Mouse (Mus musculus) cerebellum, postnatal 14 days (tissue): ENCODE data around the gene Itga9.

Source experiments
- DNase-seq, 2 experiments: peaks; one replicate each; pipeline ENCODE4 v3.0.0; 2021; ENCODE audit warnings: mixed read lengths in 2 of 2

Gene Itga9

DNA sequence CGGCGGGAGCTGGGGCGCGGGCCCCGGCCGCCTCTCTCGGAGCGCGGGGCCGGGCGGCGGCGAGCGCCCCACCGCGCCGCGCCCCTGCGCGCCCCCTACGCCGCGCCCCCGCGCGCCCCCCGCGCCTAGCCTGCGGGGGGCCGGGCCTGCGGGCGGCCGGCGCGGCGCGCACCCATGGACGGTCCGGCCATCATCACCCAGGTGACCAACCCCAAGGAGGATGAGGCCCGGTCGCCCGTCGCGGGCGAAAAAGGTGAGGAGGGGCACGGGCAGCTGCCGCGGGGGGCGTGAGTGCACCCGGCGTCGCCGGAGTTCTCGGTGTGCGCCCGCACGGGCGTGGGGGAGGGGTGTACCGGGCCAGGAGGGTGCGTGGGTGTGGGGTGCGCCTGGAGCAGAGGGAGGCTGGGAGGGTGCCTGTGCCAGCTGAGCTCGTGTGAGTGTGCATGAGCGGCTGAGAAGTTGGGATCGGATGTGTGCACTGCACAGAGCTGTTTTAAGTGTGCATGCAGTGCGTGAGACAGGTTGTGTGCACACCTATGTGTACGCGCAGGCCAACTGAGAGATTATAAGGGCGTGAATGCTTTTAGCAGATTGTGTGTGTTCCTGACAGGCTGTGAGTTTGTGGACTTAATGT lies 320.3 kb downstream of the Itga9 start:
- peak; percentile 54 to 65 for DNase-seq

GRCm38 (mm10) chr9:118927501-118927900 lies 321.0 kb downstream of the Itga9 start:
- DNase-seq = peak; percentile 45 to 48

DNA sequence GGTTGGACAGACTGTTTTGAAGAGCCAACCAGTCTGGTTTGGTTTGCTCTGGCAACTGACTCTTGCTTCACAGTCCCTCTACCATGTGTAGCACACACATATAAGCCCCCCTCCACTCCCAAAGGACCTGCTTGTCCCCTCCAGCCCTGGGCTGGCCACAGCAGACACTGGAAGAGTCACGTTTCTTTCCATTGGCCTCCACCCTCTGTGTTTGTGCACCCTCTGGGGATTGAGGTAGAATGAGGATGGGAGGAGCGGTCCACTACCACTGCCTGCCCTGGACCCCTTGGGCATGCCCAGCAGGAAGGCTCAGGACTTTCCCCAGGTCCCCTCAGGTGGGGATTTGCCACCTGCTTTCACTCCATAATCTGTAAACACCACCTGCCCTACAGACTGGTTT lies 321.5 kb downstream of the Itga9 start:
- no peak for DNase-seq

- DNase-seq = no peak
These were observed 322.2 kb downstream of the Itga9 start for GRCm38 (mm10) chr9:118928656-118929055.

GRCm38 (mm10) chr9:118930611-118931010 lies 324.1 kb downstream of the Itga9 start:
- peak; percentile 64 to 65 for DNase-seq

GRCm38 (mm10) chr9:118933800-118934199 lies 327.3 kb downstream of the Itga9 start:
- DNase-seq = no peak

DNA sequence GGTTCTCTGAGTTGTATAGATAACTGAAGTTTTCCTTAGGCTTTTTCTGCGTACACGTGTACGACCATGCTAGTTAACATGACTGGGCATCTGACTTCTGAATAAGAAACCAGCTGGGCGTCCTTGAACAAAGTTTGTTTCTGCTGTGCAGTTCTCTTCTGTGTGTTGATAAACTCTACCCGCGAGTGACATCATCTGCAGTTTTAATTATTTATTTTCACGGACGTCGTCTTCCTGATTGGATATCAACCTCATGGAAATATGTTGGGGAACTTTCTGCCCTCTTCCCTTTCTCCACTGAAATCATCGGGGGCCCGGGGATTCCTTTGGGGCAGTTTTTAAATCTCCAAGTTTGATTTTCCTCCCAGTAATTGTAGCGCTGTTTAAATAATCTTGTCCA lies 327.8 kb downstream of the Itga9 start:
- DNase-seq = no peak

DNA sequence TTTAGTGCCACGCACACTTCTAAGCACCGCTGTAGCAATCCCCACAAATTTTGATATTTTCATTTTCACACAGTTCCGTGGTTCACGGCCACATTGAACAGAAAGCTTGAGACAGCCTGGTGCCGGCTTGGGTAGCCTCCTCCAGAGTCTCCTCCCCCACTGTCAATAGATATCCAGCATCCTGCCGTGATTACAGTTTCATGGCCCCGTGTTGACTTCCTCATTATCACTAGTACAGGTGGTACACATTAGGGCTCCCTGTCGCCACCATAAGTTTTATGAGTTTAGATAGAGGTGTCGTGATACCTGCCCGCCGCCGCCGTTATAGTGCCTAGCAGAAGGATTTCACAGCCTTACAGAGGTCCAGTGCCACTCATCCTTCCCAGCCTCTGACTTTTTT lies 328.6 kb downstream of the Itga9 start:
- DNase-seq = no peak

GRCm38 (mm10) chr9:118936071-118936470 lies 329.6 kb downstream of the Itga9 start:
- DNase-seq = no peak

DNA sequence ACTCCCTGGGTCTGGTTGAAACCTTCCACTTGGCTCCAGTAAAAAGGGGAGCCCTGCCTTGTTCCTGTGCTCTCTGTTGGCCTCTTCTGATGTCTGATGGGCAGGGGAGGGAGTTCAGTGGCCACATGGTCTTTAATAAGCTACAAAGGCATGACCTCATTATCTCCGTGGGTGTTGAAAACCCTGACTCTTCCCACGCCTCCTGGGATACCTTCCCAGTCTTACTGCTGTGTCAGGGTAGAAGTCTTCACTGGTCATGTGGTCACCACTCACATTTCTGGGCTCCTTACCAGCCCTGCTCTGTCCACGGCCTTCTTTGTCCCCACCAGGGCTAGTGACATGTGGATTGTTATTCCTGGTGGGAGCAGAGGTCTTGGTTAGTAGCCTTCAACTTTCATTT lies 331.0 kb downstream of the Itga9 start:
- peak in 1 of 2 experiments; percentile 24 for DNase-seq

GRCm38 (mm10) chr9:118939410-118939809 lies 332.9 kb downstream of the Itga9 start:
- no peak for DNase-seq

DNA sequence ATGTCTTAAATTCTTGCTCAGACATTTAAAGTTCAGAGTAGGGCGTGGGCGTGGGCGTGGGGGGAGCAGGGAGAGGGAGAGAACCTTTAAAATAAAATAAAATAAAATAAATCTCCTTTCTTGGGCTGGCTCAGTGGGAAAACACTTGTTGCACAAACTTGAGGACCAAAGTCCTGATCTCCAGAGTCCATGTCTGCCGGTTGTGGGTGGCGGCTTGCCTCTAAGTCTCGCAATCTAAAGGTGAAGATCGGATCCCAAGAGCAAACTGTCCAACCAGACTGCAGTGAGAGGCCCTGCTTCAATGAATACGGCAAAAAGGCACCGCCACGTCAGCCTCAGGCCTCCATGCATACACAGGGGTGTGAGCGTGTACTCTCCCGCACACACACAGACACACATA lies 333.3 kb downstream of the Itga9 start:
- no peak for DNase-seq

- no peak for DNase-seq
These were observed 334.2 kb downstream of the Itga9 start for GRCm38 (mm10) chr9:118940591-118941207.

DNA sequence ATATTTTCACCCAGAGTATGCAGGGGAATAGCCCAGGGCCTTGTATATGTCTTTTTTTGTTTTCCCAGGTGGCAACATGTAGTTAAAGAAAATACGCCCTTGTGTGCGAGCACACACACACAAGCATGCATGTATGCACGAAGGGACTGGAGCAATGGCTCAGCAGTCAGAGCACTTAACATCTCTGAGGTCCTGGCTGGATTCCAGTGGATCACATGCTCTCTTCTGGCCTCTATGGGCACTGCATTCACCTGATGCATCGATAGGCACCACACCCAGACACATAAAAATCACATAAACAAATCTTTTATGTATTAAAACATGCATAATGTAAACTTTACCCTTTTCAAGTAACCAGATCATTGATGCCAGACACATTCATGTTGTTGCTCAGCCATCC lies 335.5 kb downstream of the Itga9 start:
- peak; percentile 30 to 48 for DNase-seq

DNA sequence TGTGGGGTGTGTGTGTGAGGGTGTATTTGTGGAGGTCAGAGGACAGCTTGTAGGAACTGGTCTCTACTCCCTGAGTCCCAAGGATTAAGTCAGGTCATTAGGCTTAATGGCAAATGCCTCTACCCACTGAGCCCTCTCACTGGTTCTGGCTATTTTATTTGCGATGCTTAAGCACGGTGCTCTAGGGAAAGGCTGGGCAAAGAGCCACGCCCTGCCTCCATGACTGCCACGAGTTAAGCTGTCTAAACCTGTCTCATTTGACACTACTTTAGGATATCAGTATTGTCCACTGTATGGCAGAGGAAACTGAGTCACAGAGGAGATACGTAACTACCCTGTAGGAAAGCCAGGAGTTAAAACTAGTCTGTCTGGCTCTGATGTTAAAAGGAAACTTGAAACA lies 337.5 kb downstream of the Itga9 start:
- no peak for DNase-seq

DNA sequence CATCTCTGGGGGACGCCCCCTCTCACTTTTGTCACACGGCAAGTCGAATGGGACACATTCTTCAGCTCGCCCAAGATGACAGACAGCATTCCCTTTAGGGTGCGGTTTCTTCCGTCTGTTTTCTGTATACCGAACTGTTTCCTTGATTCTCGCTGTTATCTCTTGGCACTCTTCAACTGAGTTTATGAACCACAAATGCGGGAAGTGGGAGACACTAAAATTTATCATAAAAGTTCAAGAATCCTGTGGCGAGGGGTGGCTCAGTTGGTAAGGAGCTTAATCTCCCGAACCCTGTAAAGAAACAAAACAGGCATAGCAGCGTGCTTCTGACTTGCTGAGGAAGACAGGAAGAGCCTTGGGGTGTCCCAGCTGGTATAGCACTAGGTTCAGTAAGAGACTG lies 337.9 kb downstream of the Itga9 start:
- DNase-seq = no peak

- DNase-seq = no peak
These were observed 342.0 kb downstream of the Itga9 start for GRCm38 (mm10) chr9:118948486-118948885.

GRCm38 (mm10) chr9:118949124-118949523 lies 342.6 kb downstream of the Itga9 start:
- no peak for DNase-seq

GRCm38 (mm10) chr9:118949654-118950053 lies 343.2 kb downstream of the Itga9 start:
- DNase-seq = no peak

- DNase-seq = no peak
These were observed 343.6 kb downstream of the Itga9 start for GRCm38 (mm10) chr9:118950061-118950460.
